Mouse (Mus musculus) embryonic facial prominence, embryonic 13.5 days (tissue): ENCODE measurements around the gene Krt36. TPM values are rescaled to one million over a fixed set of nuclear protein-coding genes. Genes with fewer than 3 reads are reported as not detected.

Experiments
- ATAC-seq: fragments of 200-750 bp; cut with Nextera tagmentation; 2 replicates; pipeline ENCODE4 v1.8.0; 2017; ENCODE audit warnings: low read depth; ENCODE audit not compliant: insufficient number of reproducible peaks, insufficient read depth, low FRiP score, low TSS enrichment
- H3K27ac ChIP-seq: fragments of 300-500 bp; sonication (generic); 2 replicates; pipeline ENCODE4 v1.5.1; 2015; ENCODE audit warnings: moderate library complexity, mild to moderate bottlenecking, inconsistent platforms
- H3K27me3 ChIP-seq: fragments of 300-500 bp; sonication (generic); 2 replicates; pipeline ENCODE4 v1.6.1; 2015; ENCODE audit warnings: mild to moderate bottlenecking, inconsistent platforms
- H3K36me3 ChIP-seq: fragments of 300-500 bp; sonication (generic); 2 replicates; pipeline ENCODE4 v1.6.1; 2015; ENCODE audit warnings: mild to moderate bottlenecking, inconsistent platforms
- H3K4me1 ChIP-seq: fragments of 300-500 bp; sonication (generic); 2 replicates; pipeline ENCODE4 v1.6.1; 2015; ENCODE audit warnings: inconsistent platforms
- H3K4me2 ChIP-seq: fragments of 300-500 bp; sonication (generic); 2 replicates; pipeline ENCODE4 v1.6.1; 2015; ENCODE audit warnings: moderate library complexity, mild to moderate bottlenecking, inconsistent platforms
- H3K4me3 ChIP-seq: fragments of 300-500 bp; sonication (generic); 2 replicates; pipeline ENCODE4 v1.5.1; 2015; ENCODE audit warnings: mild to moderate bottlenecking, inconsistent platforms
- H3K9ac ChIP-seq: fragments of 300-500 bp; sonication (generic); 2 replicates; pipeline ENCODE4 v1.6.1; 2015; ENCODE audit warnings: mild to moderate bottlenecking, inconsistent platforms
- H3K9me3 ChIP-seq: fragments of 300-500 bp; sonication (generic); 2 replicates; pipeline ENCODE4 v1.6.1; 2016; ENCODE audit warnings: inconsistent platforms
- WGBS: fragments of 180-500 bp; shearing (Covaris S2); methylation state at CpG from one replicate; pipeline ENCODE4 v1.1.7; 2015; ENCODE audit warnings: mixed read lengths; 5-methylcytosine and 5-hydroxymethylcytosine counted together
- polyA plus RNA-seq: library from polyadenylated mRNA; unstranded; fragments of >200 nt; fragmentation: Nextera tagmentation; extraction: Ambion mirVana; gene quantifications from 2 replicates; pipeline ENCODE4 v1.2.1, GENCODE M21; 2015

Krt36 gene
- 0.15 TPM in 1 of 2 replicates, not detected in the other for polyA plus RNA-seq

DNA sequence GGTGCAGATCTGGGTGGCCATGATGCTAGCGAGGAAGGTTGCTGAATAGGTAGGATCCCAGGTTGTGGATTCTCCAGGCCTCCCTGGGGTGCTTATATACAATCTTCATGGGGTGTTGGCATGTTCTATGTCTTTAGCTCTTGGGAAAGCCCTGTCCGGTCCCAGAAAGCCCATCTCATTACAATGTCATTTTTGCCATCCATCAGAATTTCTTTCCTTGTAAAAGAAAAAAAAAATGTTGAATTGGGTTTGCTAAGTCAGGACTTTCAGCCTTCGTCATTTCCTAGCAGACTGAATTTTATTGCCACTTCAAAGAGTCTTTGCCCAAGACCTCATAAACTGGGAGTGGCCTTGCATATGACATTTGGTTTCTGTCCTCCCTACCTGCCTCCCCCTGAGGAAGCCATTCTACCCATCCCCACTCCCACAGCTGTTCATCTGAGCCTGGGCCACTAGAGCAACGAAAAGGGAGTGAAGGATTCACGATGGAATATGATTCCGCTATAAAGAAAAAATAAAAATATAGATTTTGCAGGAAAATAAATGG is at the start of gene Krt36:
TSS of gene Krt36 (minus strand) at position 51 of the 547 bp plus-strand sequence.
- no peak for ATAC-seq

GRCm38 (mm10) chr11:100148615-100149330 is 43.3 kb upstream of the Krt36 start, which contains the start of gene Krt19:
Krt19 (minus strand) TSS chr11:100148665.
- Histone ChIP-seq H3K27ac (no peak within 1 kb of the TSS), H3K36me3 (no peaks in the 10 kb centered on the region), H3K4me3 (no peak within 1 kb of the TSS), H3K4me1 (peaks cover 8% of the 10 kb centered on the region), H3K27me3 (peaks cover 34% of the 10 kb centered on the region), H3K9ac (no peak within 1 kb of the TSS), H3K9me3 (no peaks in the 10 kb centered on the region), H3K4me2 (no peak within 1 kb of the TSS)
- no peak for ATAC-seq
- 61% methylated on average over 9 of the region's 9 CpGs for WGBS

More for the DNA sequence above, at the start of gene Krt36:
- Histone ChIP-seq H3K4me3 (no peak within 1 kb of the TSS), H3K36me3 (no peaks in the 10 kb centered on the region), H3K27ac (no peak within 1 kb of the TSS), H3K4me1 (no peaks in the 10 kb centered on the region), H3K9ac (no peak within 1 kb of the TSS), H3K4me2 (no peak within 1 kb of the TSS), H3K27me3 (0 out of 2 replicates have a peak, but pooled peaks cover 3% of the 10 kb centered on the region), H3K9me3 (no peaks in the 10 kb centered on the region)
- WGBS, result 83% methylated on average over 6 of the region's 6 CpGs

DNA sequence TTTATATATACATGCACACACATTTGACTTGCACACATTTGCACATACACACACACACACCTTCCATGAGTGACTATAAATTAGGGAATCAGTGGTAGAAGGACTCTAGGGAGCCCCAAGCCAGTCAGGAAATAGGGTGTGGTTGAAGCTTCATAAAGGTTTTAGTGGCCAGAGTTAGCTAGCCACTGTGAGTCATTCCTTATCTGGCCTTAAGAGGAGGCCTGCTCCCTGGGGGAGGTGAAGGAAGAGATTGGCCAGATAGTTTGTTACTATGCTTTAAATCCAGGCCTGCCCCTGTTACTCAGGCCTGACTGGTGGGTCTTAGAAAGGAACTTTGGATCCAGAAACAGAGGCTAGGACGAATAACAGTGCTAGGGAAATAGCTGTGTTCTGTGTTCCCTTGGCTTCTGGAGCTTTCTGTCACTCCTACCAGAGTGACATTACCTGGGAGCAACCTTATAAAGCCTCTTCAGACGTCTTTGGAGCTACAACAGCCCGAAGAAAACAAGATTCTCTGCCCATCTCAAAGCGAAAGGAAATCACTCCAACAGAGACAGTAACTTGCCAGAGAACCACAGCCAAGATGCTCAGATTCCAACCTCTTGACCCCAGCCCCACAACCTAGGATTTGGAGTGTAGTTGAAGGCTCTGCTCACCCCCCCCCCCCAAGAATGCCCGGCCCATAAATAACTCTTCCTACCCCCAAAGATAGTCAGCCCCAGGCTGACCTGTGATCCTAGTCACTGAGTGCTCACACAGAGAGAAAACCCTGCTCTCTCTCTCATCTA is 42.3 kb upstream of the Krt36 start:
- Histone ChIP-seq H3K36me3 (no peaks in the 10 kb centered on the region), H3K4me3 (no peak overlapping the region), H3K4me2 (no peak overlapping the region), H3K27ac (no peak overlapping the region), H3K9me3 (no peaks in the 10 kb centered on the region), H3K27me3 (peaks cover 35% of the 10 kb centered on the region), H3K4me1 (peaks cover 8% of the 10 kb centered on the region), H3K9ac (no peak overlapping the region)
- no peak for ATAC-seq
- 53% methylated on average over 5 of the region's 5 CpGs for WGBS

GRCm38 (mm10) chr11:100145858-100146560 is 40.6 kb upstream of the Krt36 start:
- H3K4me3 ChIP-seq, result peak overlapping the region; percentile 34
- H3K27ac ChIP-seq, result no peak overlapping the region
- H3K36me3 ChIP-seq, result no peaks in the 10 kb centered on the region
- no peaks in the 10 kb centered on the region for H3K9me3 ChIP-seq
- no peak for ATAC-seq
- peaks cover 8% of the 10 kb centered on the region for H3K4me1 ChIP-seq
- peaks cover 35% of the 10 kb centered on the region for H3K27me3 ChIP-seq
- no peak overlapping the region for H3K9ac ChIP-seq
- WGBS, result 5% methylated on average over 13 of the region's 13 CpGs
- peak overlapping the region; percentile 54 for H3K4me2 ChIP-seq

- Histone ChIP-seq H3K9ac (peak overlapping the region; percentile 46; the same call in 1 of the 2 replicates), H3K9me3 (no peaks in the 10 kb centered on the region), H3K4me1 (peaks cover 8% of the 10 kb centered on the region), H3K27ac (no peak overlapping the region), H3K36me3 (no peaks in the 10 kb centered on the region), H3K4me3 (peak overlapping the region; percentile 34), H3K4me2 (peak overlapping the region; percentile 54), H3K27me3 (peaks cover 35% of the 10 kb centered on the region)
- 1% methylated on average over 20 of the region's 20 CpGs for WGBS
- no peak for ATAC-seq
Measured at GRCm38 (mm10) chr11:100145104-100145503, 39.7 kb upstream of the Krt36 start.

DNA sequence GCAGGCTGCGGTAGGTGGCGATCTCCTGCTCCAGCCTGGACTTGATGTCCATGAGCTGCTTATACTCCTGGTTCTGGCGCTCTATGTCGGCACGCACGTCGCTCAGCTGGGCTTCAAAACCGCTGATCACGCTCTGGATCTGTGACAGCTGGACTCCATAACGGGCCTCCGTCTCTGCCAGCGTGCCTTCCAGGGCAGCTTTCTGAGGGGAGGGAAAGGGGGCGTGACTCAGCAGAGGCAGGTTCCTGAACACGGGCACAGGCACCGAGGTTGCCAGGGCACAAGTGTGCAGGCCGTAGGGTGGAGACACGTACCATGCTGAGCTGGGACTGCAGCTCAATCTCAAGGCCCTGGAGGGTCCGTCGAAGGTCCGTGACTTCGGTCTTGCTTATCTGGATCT is 35.5 kb upstream of the Krt36 start:
- Histone ChIP-seq H3K9me3 (no peaks in the 10 kb centered on the region), H3K9ac (no peak overlapping the region), H3K36me3 (no peaks in the 10 kb centered on the region), H3K4me2 (no peak overlapping the region), H3K4me1 (peaks cover 26% of the 10 kb centered on the region), H3K4me3 (no peak overlapping the region), H3K27ac (no peak overlapping the region), H3K27me3 (peaks cover 24% of the 10 kb centered on the region)
- 80% methylated on average over 21 of the region's 21 CpGs for WGBS
- no peak for ATAC-seq

DNA sequence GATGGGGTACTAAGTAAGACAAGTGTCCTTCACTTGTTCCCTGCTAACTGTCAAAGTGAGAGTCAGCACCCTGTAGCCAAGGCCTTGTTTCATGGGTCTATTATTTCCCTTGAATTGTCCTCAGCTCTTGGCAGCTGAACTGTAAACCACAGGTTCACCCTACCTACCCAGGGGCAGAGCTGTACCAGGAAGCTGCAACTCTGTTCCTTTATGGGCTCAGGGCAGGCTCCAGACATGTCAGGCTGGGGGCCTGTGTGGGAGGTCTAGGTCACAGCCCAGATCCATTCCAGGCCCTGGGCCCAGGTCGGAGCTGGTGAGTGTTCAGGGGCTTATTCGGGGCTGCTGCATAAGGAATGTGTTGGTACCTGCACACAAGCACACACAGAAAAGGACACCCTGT is 34.0 kb upstream of the Krt36 start:
- no peak for ATAC-seq
- Histone ChIP-seq H3K9me3 (no peaks in the 10 kb centered on the region), H3K9ac (no peak overlapping the region), H3K36me3 (no peaks in the 10 kb centered on the region), H3K27ac (peak overlapping the region; percentile 29), H3K27me3 (peaks cover 8% of the 10 kb centered on the region), H3K4me1 (peaks cover 18% of the 10 kb centered on the region), H3K4me3 (no peak overlapping the region), H3K4me2 (no peak overlapping the region)
- WGBS, result 53% methylated on average over 2 of the region's 2 CpGs

- H3K27me3 ChIP-seq, result peaks cover 2% of the 10 kb centered on the region
- no peaks in the 10 kb centered on the region for H3K36me3 ChIP-seq
- peaks cover 18% of the 10 kb centered on the region for H3K4me1 ChIP-seq
- H3K27ac ChIP-seq, result no peak overlapping the region
- no peak overlapping the region for H3K4me3 ChIP-seq
- H3K9ac ChIP-seq, result no peak overlapping the region
- 42% methylated on average over 7 of the region's 7 CpGs for WGBS
- no peak; the same call in 1 of the 2 replicates for ATAC-seq
- no peak overlapping the region for H3K4me2 ChIP-seq
- no peaks in the 10 kb centered on the region for H3K9me3 ChIP-seq
Measured at GRCm38 (mm10) chr11:100138809-100139208, 33.4 kb upstream of the Krt36 start.

GRCm38 (mm10) chr11:100137693-100138092 is 32.3 kb upstream of the Krt36 start:
- H3K4me2 ChIP-seq, result no peak overlapping the region
- no peak overlapping the region for H3K27ac ChIP-seq
- H3K9me3 ChIP-seq, result no peaks in the 10 kb centered on the region
- WGBS, result 43% methylated on average over 5 of the region's 5 CpGs
- no peak overlapping the region for H3K9ac ChIP-seq
- ATAC-seq, result no peak
- no peaks in the 10 kb centered on the region for H3K27me3 ChIP-seq
- no peak overlapping the region for H3K4me3 ChIP-seq
- peaks cover 18% of the 10 kb centered on the region for H3K4me1 ChIP-seq
- no peaks in the 10 kb centered on the region for H3K36me3 ChIP-seq

- Histone ChIP-seq H3K9me3 (no peaks in the 10 kb centered on the region), H3K9ac (no peak overlapping the region), H3K4me3 (no peak overlapping the region), H3K4me1 (peaks cover 18% of the 10 kb centered on the region), H3K27ac (peak overlapping the region; percentile 34; the same call in 1 of the 2 replicates), H3K27me3 (no peaks in the 10 kb centered on the region), H3K36me3 (no peaks in the 10 kb centered on the region), H3K4me2 (no peak overlapping the region)
- WGBS, result 39% methylated on average over 5 of the region's 5 CpGs
- no peak for ATAC-seq
Measured at GRCm38 (mm10) chr11:100136559-100136958, 31.1 kb upstream of the Krt36 start.

DNA sequence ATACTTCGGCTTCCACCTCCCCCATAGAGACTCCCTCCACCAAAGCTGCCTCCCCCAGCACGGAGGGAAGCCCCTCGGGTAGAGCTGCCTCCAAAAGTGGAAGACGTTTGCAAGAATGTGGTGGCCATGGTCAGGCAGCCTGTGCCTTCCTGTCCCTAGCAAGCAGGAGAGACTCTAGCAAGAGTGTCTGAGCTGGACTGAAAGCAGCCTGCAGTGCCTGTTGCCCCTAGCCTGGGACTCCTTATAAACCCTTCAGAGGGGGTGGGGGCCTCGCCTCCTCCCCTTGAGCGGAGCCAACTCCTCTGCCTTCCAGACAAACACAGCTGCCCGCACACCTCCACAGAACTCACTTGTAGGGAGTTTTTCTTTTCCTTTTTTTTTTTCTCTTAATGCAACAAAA is 30.3 kb upstream of the Krt36 start, which contains the start of gene Krt15:
TSS of gene Krt15 (minus strand) at position 198 of the 400 bp plus-strand sequence.
- no peak for ATAC-seq

More for the DNA sequence above, 30.3 kb upstream of the Krt36 start, which contains the start of gene Krt15:
- Histone ChIP-seq H3K27ac (peak within 1 kb of the TSS; percentile 48; the same call in 1 of the 2 replicates), H3K4me3 (peak within 1 kb of the TSS; percentile 19), H3K4me2 (peak within 1 kb of the TSS; percentile 37), H3K4me1 (peaks cover 18% of the 10 kb centered on the region), H3K27me3 (no peaks in the 10 kb centered on the region), H3K9ac (no peak within 1 kb of the TSS), H3K9me3 (no peaks in the 10 kb centered on the region), H3K36me3 (no peaks in the 10 kb centered on the region)
- WGBS, result 54% methylated on average over 7 of the region's 7 CpGs
